10 mouse cellular contexts compared by ENCODE assay signal in the genomic region with DNA sequence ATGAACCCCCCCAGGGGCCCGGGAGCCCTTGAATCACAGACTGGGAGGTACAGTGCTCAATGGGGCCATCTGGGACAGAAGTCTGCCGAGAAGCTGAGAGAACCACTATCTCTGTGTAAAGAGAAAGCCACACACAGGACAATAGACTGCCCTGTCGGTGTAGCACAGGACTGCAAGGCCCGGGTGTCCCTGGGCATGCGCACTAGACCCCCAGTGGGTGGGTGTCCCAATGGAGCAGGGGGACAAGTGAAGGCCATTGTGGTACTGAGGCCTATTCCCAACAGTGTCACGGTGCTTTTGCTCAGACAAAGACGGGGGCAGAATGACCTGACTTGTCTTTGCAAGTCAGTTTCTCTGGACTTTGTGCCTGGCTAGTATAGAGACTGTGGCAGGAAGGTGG.
DNase-seq lines count a peak whose midpoint lies in the region; ATAC-seq and TF ChIP-seq lines count a peak whose summit lies in the region.
"Had no signal": no experiment of that assay in that cellular context is flagged by ENCODE, and none has a peak within 500 bp of the region (broad histone marks: within the 10 kb centered on the region; RNA-seq: fewer than 3 reads in every experiment).

No protein-coding gene starts in this region.

- ATAC-seq in forebrain, embryonic 15.5 days (replicated peaks) = no peak; the same call in 1 of the 2 replicates
- ATAC-seq in forebrain, postnatal 0 days = peak; percentile 21; the same call in 1 of the 2 replicates
- peak; percentile 76 for ATAC-seq in midbrain, embryonic 11.5 days (ENCODE audit: low FRiP score)

- no peak overlapping the region for H3K9ac ChIP-seq in forebrain, embryonic 15.5 days (replicated peaks)
- no peak overlapping the region for H3K9ac ChIP-seq in forebrain, postnatal 0 days
- H3K9ac ChIP-seq in midbrain, embryonic 11.5 days (ENCODE audit: low read length) = peak overlapping the region; percentile 9; the same call in 1 of the 2 replicates
- H3K9ac ChIP-seq: liver, embryonic 13.5 days had no signal

- no peak overlapping the region for H3K4me3 ChIP-seq in forebrain, embryonic 10.5 days
- no peak overlapping the region for H3K4me3 ChIP-seq in forebrain, embryonic 15.5 days
- no peak overlapping the region for H3K4me3 ChIP-seq in forebrain, postnatal 0 days (ENCODE audit: low read depth, low read length)
- H3K4me3 ChIP-seq in midbrain, embryonic 11.5 days (ENCODE audit: low read depth, low read length) = no peak overlapping the region
- H3K4me3 ChIP-seq: liver, embryonic 13.5 days had no signal

- no peak overlapping the region for H3K4me2 ChIP-seq in forebrain, embryonic 15.5 days (replicated peaks)
- H3K4me2 ChIP-seq in forebrain, postnatal 0 days (ENCODE audit: low read depth) = no peak overlapping the region
- H3K4me2 ChIP-seq in midbrain, embryonic 11.5 days = no peak overlapping the region
- H3K4me2 ChIP-seq: liver, embryonic 13.5 days had no signal

- peaks cover 55% of the 10 kb centered on the region for H3K4me1 ChIP-seq in forebrain, embryonic 10.5 days
- H3K4me1 ChIP-seq in forebrain, embryonic 15.5 days = peaks cover 33% of the 10 kb centered on the region
- H3K4me1 ChIP-seq in forebrain, postnatal 0 days (ENCODE audit: insufficient read depth) = peaks cover 18% of the 10 kb centered on the region
- H3K4me1 ChIP-seq in midbrain, embryonic 11.5 days (ENCODE audit: control insufficient read depth, insufficient read depth, low read length) = peaks cover 27% of the 10 kb centered on the region

- peak overlapping the region; percentile 65 for H3K27ac ChIP-seq in forebrain, embryonic 10.5 days
- H3K27ac ChIP-seq in forebrain, embryonic 15.5 days (replicated peaks) = no peak overlapping the region
- no peak overlapping the region for H3K27ac ChIP-seq in forebrain, postnatal 0 days (ENCODE audit: low read depth, low read length)
- no peak overlapping the region for H3K27ac ChIP-seq in midbrain, embryonic 11.5 days (ENCODE audit: low read depth, low read length)
- H3K27ac ChIP-seq: liver, embryonic 13.5 days had no signal

- 0 out of 2 replicates have a peak, but pooled peaks cover 4% of the 10 kb centered on the region for H3K27me3 ChIP-seq in forebrain, embryonic 10.5 days (ENCODE audit: poor library complexity, severe bottlenecking)
- no peaks in the 10 kb centered on the region for H3K27me3 ChIP-seq in forebrain, embryonic 15.5 days
- H3K27me3 ChIP-seq in forebrain, postnatal 0 days (ENCODE audit: insufficient read depth, low read length) = no peaks in the 10 kb centered on the region
- H3K27me3 ChIP-seq in midbrain, embryonic 11.5 days (ENCODE audit: control insufficient read depth, insufficient read depth, low read length) = no peaks in the 10 kb centered on the region
- H3K27me3 ChIP-seq: liver, embryonic 13.5 days had no signal

- 67% methylated on average over 7 of the region's 7 CpGs for WGBS in forebrain, embryonic 10.5 days
- 44% methylated on average over 7 of the region's 7 CpGs for WGBS in forebrain, embryonic 15.5 days
- 51% methylated on average over 7 of the region's 7 CpGs for WGBS in forebrain, postnatal 0 days
- WGBS in midbrain, embryonic 11.5 days = 24% methylated on average over 7 of the region's 7 CpGs

- DNase-seq in forebrain, embryonic 10.5 days (ENCODE audit: extremely low spot score, low spot score) = no peak
- peak; percentile 42 for DNase-seq in R1 (ENCODE audit: low read depth, low spot score)
- DNase-seq in forebrain, postnatal 0 days = no peak
- DNase-seq in midbrain, embryonic 11.5 days (ENCODE audit: low spot score, missing footprints) = peak; percentile 95
- DNase-seq in ovary, postnatal 10 days (ENCODE audit: low spot score) = no peak
- DNase-seq in frontal cortex, postnatal 10 days (ENCODE audit: low spot score in 2 of 2) = no peak
- no peak for DNase-seq in right cerebral cortex, postnatal 4 days
- DNase-seq: liver, embryonic 13.5 days; thymus, postnatal 25 days had no signal

- peak; percentile 14; the same call in 1 of the 2 replicates for TF ChIP-seq CTCF in forebrain, postnatal 0 days (IDR thresholded peaks at IDR 0.05; ENCODE audit: low read depth)

- H3K36me3 ChIP-seq in forebrain, embryonic 10.5 days (replicated peaks) = no peaks in the 10 kb centered on the region
- no peaks in the 10 kb centered on the region for H3K36me3 ChIP-seq in forebrain, embryonic 15.5 days
- no peaks in the 10 kb centered on the region for H3K36me3 ChIP-seq in forebrain, postnatal 0 days (ENCODE audit: insufficient read depth)
- no peaks in the 10 kb centered on the region for H3K36me3 ChIP-seq in midbrain, embryonic 11.5 days (ENCODE audit: control insufficient read depth, insufficient read depth, low read length)
- H3K36me3 ChIP-seq: liver, embryonic 13.5 days had no signal

- no peaks in the 10 kb centered on the region for H3K9me3 ChIP-seq in forebrain, embryonic 10.5 days
- H3K9me3 ChIP-seq in forebrain, embryonic 15.5 days = no peaks in the 10 kb centered on the region
- no peaks in the 10 kb centered on the region for H3K9me3 ChIP-seq in forebrain, postnatal 0 days (ENCODE audit: low read length)
- no peaks in the 10 kb centered on the region for H3K9me3 ChIP-seq in midbrain, embryonic 11.5 days (ENCODE audit: control insufficient read depth, low read length)
- H3K9me3 ChIP-seq: liver, embryonic 13.5 days had no signal

Comparison
In these comparisons a context has a peak if more than half of its experiments do, and no peak if none do; other contexts are left out.
1. DNase-seq: peak in R1 (single experiment) and midbrain, embryonic 11.5 days (single experiment); none in forebrain, embryonic 10.5 days (single experiment), forebrain, postnatal 0 days (single experiment), ovary, postnatal 10 days (single experiment), frontal cortex, postnatal 10 days (0 of 2) and right cerebral cortex, postnatal 4 days (single experiment).